Mouse (Mus musculus): Measurements from ENCODE around the gene Dnajc22. TPM values are rescaled to one million over a fixed set of nuclear protein-coding genes. Genes with fewer than 3 reads are reported as not detected.

The Dnajc22 gene
- total RNA-seq, 2 experiments from 2014 or later: 0.30 TPM; not detected in 1

DNA sequence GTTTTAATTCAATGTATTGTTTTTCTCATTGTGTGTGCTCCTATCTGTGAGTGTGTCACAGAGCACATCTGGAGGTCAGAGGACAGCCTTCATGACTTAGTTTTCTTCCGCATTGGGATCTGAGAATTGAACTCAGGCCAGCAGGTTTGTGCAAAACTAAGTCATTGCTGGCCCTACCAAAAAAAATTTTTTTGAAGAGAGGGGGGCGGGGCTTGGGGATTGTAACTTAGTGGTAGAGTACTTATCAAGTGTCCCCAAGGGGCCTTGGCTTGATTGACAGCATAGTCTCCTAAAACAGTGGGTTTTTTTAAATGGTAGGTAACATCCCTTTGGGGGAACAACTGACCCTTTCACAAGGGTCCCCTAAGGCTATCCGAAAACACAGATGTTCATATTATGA, 18.2 kb downstream of the Dnajc22 start:
- no peak for DNase-seq (ENCODE audit: low spot score in 2 of 2)
- intact Hi-C loops (cut with DNase I): loop anchor here (5.0 kb wide), 1 partner anchor 44 kb away; no protein-coding TSS in a partner anchor

DNA sequence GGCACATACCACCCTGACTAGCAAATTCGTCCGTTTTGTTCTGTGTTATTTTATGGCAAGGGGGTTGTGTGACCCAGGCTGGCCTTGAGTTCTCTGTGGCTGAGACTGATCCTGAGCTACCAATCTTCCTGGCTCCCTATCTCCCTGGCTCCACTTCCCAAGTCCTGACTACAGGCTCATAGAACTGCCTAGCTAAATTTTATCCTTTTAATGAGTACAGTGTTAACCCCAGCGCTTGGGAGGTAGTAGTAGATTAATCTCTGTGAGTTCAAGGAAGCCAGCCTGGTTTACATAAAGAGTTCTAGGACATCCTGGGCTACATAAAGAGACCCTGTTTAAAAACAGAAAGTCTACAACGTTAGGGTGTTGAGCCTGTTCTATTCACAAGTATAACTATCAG, 18.8 kb downstream of the Dnajc22 start:
- intact Hi-C loops (cut with DNase I): loop anchor here (5.0 kb wide), 1 partner anchor 45 kb away; no protein-coding TSS in a partner anchor
- no peak for DNase-seq (ENCODE audit: low spot score in 2 of 2)

DNA sequence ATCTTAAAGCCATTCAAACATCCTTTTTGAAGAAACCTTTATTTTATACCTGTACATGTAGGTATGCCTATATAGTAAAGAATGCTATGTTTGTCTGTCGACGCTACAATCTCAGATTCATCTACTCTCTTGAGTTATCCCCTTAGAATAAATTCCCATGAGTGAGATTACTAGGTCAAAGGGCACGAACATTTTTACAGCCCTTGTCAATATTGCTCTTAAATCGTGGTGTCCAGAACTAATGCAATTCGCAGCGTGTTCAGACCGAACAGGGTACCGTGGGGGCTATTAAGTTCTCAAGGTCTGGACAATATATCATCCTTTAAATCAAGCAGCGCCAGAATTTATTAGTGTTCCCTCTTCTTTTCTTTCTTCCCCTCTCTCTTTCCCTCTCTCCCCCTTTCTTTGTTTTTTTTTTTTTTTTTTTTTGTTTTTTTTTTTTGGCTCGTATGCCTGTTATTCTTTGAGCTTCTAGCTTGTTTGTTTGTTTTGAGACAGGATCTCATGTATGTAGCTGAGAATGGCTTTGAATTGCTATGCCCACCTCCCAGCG, 19.9 kb downstream of the Dnajc22 start:
- intact Hi-C loops (cut with DNase I): loop anchor here (5.0 kb wide), 1 partner anchor 46 kb away; no protein-coding TSS in a partner anchor

DNA sequence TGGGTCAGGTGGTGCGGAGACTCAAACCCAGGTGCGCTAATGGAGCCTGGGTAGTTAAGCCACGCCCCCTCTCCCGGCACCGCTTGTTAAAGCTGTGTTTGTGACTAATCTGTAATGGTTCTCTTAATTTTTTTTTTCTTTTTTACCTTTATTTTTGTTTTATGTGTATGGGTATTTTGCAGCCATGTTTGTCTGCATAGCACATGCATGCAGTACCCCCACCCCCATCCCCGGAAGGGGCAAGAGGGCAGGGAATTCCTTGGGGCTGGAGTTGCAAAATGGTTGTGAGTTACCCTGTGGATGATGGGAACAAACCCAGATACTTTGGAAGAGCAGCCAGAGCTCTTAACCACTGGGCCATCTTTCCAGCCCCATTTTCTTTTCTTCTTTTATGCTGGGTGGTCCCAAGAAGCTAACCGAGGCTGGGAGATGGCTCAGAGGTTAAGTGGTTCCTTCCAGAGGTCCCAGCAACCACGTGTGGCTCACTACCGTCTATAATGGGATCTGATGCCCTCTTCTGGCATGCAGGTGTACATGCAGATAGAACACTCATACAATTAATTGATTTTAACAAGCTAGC, 20.5 kb downstream of the Dnajc22 start:
- intact Hi-C loops (cut with DNase I): loop anchor here (5.0 kb wide), 1 partner anchor 46 kb away; no protein-coding TSS in a partner anchor

More for the DNA sequence above, 19.9 kb downstream of the Dnajc22 start:
- no peak for DNase-seq (ENCODE audit: low spot score in 2 of 2)

DNA sequence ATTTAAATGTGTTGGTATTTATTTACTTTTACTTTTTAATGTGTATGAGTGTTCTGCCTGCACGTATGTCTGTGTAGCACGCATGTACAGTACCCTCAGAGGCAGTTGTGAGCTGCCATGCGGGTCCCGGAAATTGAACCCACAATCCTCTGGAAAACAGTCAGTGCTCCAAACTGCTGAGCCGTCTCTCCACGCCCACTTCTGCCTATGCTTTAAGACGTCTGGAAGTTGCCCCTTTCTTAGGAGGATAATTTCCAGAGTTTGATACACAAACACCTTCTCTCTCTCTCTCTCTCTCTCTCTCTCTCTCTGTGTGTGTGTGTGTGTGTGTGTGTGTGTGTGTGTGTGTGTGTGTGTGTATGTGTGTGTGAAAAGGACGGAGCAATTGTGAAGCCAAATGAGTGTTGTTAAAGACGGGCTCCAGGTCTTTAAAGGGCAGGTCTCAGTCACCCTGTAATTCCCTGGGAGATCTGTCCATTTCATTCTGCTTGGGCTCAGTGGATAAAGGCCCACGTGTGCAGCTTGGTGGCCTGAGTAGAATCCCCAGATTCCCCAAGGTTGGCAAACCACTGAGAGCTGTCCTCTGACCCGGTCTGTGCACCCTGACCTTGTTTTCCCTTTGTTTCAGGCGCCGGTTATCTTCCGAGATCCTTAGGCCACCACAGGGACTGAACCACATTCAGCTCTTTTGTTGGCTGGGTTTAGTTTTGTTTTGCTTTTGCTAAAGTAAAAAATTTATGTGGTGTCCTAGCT, 21.5 kb downstream of the Dnajc22 start:
- no peak for DNase-seq (ENCODE audit: low spot score in 2 of 2)
- intact Hi-C loops (cut with DNase I): loop anchor here (5.0 kb wide), 2 partner anchors 47 to 102 kb away; no protein-coding TSS in a partner anchor

More for the DNA sequence above, 20.5 kb downstream of the Dnajc22 start:
- DNase-seq (ENCODE audit: low spot score in 2 of 2): no peak

DNA sequence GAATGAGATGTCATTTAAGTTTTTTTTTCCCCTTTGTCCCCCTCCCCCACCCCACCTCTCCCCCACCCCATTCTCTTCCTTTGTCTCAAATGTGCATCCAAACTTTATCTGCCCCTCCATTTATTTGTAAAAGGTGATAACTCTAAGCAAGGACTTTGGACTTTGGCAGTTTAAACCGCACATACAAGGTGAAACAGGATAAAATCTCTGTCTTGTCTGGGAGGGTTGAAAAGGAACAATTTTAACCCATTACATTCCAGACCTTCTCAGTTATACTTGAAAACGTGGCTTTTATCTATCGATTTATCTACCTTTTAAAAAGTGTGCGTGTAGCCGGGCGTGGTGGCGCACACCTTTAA, 22.1 kb downstream of the Dnajc22 start:
- intact Hi-C loops (cut with DNase I): loop anchor here (5.0 kb wide), 1 partner anchor 103 kb away; no protein-coding TSS in a partner anchor
- DNase-seq (ENCODE audit: low spot score in 2 of 2): no peak

DNA sequence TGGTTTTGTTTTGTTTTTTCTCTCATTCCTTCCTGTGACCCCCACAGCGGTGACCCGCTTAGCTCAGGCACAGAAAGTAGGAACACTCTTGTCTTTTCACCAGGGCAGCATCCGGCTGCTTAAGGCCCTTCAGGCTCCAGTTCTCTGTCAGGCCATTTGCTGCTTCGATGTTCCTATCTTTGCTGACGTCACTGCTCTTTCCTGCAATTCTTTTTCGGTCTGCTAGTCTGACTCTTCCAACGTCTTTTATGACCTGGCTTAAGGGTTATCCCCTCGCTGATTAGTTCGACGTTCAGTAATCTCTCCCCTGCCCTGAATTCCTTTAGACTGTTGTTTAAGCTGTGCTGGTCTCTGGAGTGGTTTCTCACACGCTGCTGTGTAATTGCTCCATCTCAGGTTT, 23.6 kb downstream of the Dnajc22 start:
- DNase-seq (ENCODE audit: low spot score in 2 of 2): no peak
- intact Hi-C loops (cut with DNase I): loop anchor here (5.0 kb wide), 1 partner anchor 104 kb away; no protein-coding TSS in a partner anchor

DNA sequence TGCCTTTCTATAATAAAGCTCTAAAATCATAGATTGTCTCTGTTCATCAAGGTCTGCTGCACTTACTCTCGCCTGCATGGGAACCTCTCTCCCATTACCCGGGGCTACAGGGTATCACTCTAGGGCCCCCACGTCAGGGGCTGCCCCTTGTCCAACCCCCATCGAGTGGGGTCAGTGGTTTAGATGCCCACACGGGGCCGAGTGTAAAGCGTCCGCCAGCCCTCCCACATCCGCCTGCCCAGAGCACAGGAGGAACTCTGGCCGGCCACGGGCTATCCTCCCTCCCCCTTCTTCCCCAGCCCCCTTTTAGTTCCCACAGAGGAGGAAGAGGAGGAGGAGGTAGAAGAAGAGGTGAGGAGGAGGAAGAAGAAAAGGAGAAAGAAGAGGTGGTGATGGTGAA, 27.8 kb downstream of the Dnajc22 start:
- intact Hi-C loops (cut with DNase I): no loop called here

DNA sequence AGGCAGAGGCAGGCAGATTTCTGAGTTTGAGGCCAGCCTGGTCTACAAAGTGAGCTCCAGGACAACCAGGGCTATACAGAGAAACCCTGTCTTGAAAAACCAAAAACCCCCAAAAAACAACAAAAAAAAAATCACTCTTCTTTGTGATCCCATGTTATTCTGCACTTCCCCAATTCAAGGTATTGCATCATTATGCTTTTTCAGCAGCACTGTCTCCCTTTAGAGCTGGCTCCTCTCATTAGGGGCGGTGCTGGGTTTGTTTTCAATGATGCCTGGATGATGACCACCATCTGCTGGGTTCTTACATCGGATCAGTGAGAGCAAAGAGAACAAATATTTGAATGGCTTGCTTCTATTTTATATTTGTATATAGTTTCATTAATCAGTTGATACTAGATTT, 29.7 kb downstream of the Dnajc22 start:
- intact Hi-C loops (cut with DNase I): no loop called here
- no peak for DNase-seq (ENCODE audit: low spot score in 2 of 2)

More for the DNA sequence above, 27.8 kb downstream of the Dnajc22 start:
- no peak for DNase-seq (ENCODE audit: low spot score in 2 of 2)

DNA sequence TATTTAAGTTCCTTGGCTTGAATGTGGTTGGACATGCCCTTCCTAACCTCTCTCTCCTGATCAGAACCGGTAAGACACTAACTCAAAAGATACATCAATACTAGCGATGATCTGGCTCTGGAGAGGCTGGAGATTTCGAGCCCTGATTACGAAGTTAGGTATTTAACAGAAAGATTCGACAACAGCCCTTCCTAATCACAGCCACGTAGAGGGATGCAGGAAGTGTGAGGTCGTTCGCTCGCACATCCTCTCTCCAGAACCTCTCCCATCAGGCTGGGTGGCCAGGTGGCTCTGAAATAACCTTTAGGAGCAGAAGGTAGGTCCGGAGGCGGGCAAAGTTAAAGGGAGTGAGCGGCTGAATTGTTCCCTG, 32.7 kb downstream of the Dnajc22 start, which contains the start of gene Spats2:
Gene Spats2 (plus strand): TSS at position 206 of the 370 bp plus-strand sequence.
- no peak for DNase-seq (ENCODE audit: low spot score in 2 of 2)
- intact Hi-C loops (cut with DNase I): no loop called here

DNA sequence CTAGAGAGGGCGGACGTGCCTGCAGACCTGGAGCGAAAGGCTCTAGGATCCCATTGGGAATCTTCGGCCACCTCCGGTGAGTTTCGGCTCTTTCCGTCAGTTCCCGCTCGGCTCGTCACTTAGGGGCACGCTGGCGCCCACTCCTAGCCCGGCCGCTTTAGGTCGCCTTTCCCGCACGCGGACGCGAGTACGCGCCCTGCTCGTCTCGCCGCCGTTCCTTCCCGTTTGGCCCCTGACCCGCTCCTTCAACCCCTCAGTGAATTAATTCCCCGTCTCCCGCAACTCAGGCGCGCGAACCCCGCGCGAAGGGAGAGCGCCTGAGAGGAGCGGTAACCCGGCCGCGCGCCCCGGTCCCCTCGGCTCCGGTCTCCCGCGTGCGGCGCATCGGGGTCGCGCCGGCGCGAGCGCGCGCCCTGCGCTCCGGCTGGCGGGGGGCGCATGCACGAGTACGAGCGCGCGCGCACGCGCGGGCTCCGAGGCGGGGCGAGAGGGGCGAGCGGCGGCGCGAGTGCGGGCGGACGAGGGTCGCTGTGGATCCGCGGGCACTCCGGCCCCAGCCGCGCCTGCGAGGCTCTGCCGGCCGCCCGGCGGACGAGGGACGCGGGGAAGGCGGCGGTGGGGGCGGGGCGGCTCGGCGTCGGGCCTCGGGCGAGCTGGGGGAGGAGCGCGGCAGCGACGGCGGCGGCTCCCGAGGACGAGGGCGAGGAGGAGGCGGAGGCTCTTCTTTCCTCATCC, 33.3 kb downstream of the Dnajc22 start:
- intact Hi-C loops (cut with DNase I): no loop called here
- peak; percentile 85 to 91 for DNase-seq (ENCODE audit: low spot score in 2 of 2)

DNA sequence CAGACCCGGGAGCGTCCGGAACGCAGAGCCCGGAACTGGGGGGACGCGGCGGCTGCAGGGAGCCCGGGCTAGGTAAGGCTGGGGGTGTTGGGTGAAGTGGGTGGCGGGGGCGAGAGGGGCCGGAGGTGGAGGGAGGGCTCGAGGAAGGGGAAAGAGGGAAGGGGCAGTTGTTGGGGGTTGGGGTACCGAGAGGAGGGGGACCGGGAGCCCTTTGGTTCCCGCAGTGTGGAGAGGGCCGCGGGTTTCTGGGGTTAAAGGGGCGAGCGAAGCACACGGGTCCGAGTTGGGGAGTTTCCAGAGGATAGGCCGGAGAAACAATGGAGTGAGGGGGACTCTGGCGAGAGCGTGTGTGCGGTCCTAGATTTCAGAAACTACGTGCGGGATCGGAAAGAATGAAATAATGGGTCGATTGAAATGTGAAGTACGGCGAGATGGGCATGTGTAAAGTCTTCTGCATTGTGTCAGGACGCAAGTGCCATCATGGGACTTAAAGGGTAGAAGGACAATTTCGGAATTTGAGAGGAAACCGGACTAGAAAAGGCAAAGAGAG, 33.9 kb downstream of the Dnajc22 start:
- DNase-seq (ENCODE audit: low spot score in 2 of 2): peak in 1 of 2 experiments; percentile 7
- intact Hi-C loops (cut with DNase I): no loop called here

DNA sequence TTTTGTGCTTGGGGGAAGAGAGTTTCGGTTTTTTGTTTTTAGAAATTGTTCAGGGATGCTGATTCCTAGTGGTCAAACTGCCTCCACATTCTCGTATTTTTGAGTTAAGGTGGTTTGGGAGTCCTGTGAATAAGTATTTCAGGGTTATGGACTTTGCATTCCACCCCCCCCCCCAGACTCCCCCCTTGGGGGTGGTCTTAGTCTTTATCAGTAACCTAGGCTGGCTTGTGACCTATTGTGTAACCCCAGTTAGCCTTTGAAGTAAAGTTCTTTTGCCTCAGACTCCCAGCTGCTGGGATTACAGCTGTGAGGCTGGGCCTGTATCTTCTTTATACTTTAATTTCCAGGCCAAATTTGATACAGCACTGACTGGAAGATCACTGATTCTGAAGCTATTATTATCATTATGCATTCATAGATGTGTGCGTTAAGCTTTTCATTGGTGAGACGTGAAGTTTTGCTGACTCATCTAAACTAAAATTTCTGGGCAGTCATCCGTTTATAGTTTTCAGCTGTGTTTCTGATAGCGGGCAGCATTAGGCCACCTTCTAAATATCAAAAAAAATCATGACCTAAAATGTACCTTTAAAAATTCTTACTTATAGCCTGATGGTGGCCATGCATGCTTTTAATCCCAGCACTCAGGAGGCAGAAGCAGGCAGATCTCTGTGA, 35.0 kb downstream of the Dnajc22 start:
- intact Hi-C loops (cut with DNase I): no loop called here
- DNase-seq (ENCODE audit: low spot score in 2 of 2): no peak

DNA sequence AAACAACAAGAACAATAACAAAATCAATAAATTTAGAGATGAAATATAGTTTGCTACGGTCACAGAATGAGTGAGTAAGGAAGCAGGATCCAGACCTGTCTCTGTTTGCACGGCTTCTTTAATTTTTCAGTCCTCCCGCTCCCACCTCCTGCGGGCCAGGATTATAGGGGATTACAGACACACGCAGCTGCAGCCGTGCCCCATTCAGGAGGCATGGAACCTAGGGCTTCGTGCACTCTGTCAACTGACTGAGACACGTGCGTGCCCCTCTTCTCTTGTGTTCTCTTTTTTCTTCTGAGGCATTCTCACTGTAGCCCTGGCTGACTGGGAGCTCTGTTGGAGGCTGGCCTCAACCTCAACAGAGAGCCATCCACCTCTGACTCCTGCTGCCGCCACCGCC, 36.5 kb downstream of the Dnajc22 start:
- no peak for DNase-seq (ENCODE audit: low spot score in 2 of 2)
- intact Hi-C loops (cut with DNase I): no loop called here

DNA sequence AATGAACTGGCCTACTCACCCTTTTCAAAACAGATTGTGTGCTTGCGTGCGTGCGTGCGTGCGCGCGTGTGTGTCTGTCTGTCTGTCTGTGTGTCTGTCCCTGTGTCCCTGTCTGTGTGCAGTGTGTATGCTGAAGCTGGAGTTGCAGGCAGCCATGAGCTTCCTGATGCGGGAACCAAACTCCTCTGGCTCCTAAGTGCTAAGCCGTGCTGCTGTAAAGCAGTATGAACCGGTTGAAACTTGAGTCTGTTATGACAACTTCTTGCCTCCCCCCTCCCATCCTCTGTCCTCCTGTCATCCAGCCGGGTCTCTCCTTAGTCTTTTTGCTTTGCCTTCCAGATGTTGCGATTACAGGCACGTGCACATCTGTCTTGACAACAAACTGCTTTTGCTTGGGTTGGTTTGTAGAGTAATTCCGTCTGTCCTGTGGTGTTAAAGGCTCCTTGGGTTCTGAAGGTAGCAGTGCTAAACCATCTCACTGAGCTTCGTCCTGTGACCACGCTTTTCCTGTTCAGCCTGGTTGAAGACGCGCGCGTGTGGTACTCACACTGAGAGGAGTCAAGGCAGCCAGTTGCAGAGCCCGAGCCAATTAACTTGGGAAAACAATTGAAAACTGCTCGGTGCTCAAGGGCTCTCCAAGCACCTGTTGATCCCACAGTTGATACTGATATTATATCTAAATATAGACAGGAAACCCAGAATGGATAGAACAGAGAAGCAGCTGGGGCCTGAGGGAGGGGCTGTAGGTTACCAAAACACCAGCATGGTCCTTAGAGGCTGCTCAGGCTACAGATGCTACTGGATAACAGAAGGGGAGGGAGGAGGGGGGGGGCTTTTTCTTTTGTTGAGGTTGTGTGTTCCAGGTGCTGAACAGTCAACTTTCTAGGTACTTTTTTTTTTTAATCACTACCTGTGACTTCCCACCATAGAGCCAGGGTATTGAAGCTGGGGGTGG, 37.3 kb downstream of the Dnajc22 start:
- DNase-seq (ENCODE audit: low spot score in 2 of 2): no peak
- intact Hi-C loops (cut with DNase I): no loop called here

DNA sequence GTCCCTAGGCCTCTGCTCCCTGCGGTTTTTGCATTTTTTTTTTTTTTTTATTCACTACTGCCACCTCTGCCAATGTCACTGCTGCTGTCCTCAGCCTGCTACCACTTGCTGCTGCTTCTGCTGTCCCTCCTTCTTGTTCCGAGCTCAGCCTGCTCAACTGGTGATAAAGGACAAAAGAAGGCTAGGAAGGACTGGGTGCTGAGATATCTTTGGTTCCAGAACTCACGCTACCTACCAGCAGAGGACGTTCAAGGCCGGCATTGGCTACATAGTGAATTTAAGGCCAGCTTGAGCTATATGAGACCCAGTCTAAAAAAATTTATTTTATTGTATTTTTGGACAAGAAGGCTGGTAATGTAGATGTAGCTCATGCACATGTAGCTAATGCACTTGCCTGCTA, 45.4 kb downstream of the Dnajc22 start:
- no peak for DNase-seq (ENCODE audit: low spot score in 2 of 2)
- intact Hi-C loops (cut with DNase I): no loop called here

DNA sequence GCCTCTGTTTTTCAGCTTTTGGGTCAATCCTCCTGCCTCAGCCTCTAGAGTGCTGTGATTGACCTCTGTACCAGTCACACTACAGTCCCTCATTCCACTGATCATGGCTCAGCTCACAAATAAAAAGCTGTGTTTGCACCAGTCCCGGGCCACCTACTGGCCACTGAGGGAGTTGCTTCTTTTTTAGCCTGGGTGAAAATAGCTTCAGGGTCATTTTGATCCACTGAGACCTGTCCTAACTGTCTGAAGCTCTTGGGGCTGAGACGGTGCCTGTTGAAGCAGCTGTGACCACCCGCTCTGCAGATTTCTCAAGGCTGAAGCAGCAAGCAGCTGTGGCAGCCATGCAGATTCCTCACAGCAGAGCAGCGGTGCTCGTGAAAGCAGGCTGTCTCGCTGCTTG, 46.7 kb downstream of the Dnajc22 start:
- peak in 1 of 2 experiments; percentile 20 for DNase-seq (ENCODE audit: low spot score in 2 of 2)
- intact Hi-C loops (cut with DNase I): no loop called here

DNA sequence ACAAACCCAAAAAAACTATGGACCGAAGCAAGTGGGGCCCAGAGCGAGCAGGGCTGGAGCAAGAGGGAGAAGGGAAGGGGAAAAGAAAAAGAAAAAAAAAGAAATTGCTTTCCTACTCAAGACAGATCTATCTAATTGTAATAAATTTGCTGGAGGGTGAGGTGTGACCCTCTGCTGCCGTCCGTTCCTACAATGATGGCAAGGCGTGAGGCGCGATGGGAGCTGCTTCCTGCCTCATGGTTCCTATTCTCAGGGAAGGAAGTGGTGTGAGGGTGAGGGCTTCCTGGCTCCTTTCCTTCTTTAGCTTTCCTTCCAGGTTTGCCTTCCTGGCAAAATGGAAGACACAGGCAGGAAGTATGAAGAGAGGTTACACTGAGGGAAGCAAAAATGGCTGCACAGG, 57.5 kb downstream of the Dnajc22 start:
- intact Hi-C loops (cut with DNase I): no loop called here
- no peak for DNase-seq (ENCODE audit: low spot score in 2 of 2)
